Mouse (Mus musculus) testis, postnatal 10 days (tissue): ENCODE data around the gene Zfp62.

Experiments
- DNase-seq: peaks from one replicate; pipeline ENCODE4 v3.0.0; 2021; ENCODE audit warnings: low spot score

Gene Zfp62

DNA sequence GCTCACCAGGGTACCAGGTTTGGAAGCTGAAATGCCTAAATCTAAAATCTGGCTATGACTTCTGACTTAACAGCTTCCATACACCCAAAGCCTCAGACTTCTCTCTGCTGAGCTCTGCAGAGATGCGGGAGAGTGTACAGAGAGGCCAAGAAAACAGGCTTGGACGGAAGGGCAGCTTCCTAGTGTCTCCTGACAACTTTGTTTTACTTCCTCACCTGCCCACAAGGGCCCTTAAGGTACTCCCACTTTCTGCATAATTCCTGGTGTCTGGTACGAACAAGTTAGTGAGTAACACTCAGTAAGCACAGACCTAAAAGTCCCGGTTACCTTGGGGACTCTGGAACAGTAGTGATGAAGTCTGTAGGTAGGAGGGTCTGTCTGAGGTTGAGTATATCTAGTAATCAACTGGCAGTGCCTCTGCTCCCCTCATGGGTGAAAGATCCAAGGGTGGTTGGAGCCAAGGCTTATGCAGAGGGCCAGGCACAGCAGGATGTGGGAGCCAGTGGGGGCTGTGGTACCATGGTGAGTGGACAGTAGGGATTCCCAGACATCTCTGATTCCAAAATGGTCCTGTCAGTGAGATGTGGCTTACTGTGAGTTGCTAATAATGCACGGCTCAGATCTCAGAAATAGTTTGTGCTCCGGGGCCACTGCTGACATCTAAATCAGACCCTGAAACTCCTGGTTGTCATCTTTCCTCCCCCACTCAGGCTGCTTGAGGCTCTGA, 46.0 kb downstream of the Zfp62 start:
- no peak for DNase-seq

DNA sequence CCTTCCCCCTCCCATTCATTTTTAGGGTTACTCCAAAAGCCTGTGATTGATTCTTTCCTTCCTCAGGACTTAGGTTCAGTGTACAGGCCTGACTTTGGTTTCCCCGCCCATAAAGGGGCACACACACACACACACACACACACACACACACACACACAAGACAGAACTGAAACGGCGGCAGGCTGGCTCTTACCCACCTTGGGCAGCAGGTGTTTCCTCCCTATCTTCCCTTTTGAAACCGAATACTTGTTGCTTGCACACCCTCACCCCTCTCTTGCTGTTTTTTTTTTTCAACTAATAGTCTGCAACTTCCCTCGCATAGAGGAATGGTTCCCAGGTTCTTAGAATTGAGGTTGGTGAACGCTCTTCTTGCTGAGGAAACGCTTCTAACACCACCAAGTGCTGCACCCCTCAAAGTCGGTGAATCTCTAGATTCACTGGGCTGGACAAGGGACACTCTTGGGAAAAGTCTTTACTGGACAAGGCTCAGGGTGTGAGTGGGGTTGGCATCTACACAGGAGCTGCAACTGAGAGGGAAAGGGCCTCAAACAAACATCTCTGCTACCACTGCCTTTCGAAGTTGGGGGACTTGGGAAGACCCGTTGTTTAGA, 46.8 kb downstream of the Zfp62 start:
- DNase-seq: no peak

DNA sequence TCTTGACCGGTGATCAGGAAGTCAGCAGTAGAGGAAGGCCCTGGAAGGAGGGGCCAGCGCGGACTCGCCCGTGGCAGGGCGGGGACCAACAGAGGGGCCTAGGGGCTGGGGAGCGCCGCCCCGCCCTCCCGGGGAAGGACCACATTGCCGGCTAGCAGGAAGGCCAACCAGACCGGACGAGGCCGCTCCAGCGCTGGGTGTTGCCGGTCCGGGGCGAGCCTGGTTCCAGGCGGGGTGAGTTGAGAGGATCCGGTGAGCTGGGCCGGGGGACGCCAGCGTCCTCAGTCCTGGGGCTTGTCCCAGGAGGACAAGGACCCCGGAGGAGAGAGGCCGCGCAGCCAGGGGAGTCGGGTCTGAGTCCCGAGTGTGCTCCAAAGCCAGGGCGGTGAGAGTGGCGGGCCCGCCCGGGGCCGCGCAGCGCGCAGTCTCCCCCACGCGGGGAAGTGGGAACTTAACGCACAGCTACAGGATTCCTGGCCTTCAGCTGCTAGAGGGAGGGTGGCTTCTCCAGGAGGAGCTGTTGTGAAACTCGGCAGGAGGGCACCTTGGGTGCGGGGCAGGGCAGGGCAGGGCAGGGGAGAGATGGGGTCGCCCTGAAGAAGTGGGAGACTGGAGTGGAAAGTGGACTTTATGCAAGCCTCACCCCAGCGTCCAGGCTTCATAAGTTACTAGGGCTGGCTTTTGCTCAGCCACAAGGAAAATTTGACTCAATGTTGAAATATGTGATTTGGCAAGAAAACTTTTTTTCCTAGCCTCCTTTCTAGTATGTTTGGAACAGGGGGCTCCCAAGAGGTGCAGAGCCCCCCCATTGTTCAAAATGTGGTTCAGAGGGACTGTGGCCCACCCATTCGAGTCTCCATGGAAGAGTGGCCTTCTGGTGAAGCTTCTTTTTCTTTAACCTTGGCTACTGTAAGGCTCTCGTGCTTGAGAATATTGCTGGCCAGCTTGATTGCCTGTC, 47.6 kb downstream of the Zfp62 start:
- DNase-seq: peak; percentile 88

DNA sequence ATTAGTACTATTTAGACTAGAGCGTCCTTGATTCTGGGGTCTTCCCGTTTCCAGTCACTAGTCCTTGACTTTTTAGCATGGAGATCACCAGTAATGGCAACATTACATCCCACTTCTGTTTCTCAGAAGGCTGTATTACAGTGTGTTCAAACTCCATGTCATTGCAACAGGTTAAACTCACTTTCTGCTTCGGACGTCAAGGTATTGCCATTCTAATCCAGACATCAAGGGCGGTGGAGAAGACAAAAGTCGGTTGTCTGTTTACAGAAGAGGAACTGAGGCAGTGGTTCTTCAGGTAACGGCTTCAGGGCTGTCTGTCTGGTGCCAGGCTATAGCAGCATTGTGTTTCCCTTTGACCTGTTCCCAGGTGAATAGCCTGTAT, 48.3 kb downstream of the Zfp62 start:
- no peak for DNase-seq

DNA sequence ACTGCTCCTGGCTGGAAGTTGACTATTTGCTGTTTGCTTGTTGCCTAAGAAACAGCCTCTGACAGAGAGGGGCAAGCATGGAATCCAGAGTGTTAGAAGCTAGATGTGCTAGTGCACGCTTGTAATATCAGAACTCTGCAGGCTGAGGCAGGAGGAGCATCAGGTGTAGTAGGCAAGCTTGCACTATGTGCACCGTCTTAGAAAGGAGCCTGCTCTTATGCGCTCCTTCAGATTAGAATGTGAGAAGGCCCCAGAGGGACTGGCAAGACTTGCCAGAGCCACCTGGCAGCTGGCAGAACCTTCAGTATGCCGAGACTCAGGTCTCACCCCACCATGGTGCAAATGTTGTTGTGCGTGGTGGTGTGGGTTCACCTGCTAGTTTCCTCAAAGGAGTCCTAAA, 49.0 kb downstream of the Zfp62 start:
- no peak for DNase-seq

DNA sequence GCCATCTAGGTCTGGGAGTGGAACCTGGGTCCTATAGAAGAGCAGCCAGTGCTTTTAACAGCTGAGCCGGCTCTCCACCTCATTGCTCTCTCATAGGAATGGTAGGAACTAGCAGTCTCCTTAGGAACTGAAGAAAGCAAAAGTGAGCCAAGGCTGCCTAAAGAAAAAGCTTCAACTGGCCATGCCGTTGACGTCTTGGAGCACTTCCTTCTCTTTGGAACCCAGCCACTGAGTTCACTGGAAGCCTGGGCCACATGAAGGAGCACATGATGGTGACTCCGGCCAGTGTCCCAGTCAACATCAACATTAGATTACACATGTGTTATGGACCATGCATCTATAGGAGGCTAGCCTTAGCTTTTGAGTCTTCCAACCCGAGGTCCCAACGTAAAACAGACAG, 49.9 kb downstream of the Zfp62 start:
- DNase-seq: no peak

DNA sequence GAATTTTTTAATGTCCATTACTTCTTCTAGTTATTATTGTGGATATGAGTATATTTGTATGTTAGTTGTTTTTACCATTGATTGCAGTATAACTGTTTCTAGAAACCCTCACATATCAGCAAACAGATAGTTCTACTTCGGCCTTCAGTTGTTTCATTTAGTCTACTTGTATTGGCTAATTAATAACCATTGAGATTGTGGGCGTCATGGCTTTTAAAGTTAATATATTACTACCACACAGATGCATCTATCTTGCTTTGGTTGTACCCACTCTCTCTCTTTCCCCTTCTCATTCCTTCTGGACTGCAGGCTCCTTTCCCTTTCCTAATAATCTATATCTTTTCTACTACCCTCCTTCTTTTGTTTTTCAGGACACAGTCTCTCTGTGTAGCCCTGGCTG, 56.2 kb downstream of the Zfp62 start:
- no peak for DNase-seq

DNA sequence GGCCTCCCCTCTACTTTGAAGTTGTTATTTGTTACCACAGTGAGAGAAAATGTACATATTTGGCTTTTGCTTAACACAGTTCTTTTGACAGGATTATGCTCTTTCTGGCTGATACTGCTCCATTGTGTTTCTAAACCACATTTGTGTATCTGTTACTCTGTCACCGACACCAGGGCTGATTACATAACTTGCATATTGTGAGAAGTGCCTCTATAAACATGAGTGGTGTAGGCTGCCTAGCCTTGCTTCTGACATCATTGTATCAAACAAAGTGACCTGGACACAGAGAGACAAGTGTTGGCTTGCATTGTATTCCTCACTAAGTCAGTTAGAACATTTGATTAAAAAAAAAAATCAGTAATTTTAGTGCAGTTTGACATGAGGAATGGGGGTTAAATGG, 56.7 kb downstream of the Zfp62 start:
- no peak for DNase-seq

DNA sequence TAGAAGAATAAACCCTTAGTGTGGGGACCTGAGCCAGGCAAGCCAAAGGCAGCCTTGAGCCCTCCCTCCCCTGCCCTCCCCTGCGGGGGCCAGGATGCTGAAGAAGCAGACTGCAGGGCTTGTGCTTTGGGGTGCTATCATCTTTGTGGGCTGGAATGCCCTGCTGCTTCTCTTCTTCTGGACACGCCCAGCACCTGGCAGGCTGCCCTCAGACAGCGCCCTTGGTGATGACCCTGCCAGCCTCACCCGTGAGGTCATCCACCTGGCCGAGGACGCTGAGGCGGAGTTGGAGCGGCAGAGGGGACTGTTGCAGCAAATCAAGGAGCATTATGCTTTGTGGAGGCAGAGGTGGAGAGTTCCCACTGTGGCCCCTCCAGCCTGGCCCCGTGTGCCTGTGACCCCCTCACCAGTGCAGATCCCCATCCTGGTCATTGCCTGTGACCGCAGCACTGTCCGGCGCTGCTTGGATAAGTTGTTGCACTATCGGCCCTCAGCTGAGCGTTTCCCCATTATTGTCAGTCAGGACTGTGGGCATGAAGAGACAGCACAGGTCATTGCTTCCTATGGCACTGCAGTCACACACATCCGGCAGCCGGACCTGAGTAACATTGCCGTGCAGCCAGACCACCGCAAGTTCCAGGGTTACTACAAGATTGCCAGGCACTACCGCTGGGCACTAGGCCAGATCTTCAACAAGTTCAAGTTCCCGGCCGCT, 57.7 kb downstream of the Zfp62 start:
- DNase-seq: peak; percentile 80

DNA sequence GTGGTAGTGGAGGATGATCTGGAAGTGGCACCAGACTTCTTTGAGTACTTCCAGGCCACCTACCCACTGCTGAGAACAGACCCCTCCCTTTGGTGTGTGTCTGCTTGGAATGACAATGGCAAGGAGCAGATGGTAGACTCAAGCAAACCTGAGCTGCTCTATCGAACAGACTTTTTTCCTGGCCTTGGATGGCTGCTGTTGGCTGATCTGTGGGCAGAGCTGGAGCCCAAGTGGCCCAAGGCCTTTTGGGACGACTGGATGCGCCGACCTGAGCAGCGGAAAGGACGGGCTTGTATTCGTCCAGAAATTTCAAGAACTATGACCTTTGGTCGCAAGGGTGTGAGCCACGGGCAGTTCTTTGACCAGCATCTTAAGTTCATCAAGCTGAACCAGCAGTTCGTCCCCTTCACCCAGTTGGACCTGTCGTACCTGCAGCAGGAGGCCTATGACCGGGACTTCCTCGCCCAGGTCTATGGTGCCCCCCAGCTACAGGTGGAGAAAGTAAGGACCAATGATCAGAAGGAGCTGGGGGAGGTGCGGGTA, 58.3 kb downstream of the Zfp62 start:
- DNase-seq: no peak

DNA sequence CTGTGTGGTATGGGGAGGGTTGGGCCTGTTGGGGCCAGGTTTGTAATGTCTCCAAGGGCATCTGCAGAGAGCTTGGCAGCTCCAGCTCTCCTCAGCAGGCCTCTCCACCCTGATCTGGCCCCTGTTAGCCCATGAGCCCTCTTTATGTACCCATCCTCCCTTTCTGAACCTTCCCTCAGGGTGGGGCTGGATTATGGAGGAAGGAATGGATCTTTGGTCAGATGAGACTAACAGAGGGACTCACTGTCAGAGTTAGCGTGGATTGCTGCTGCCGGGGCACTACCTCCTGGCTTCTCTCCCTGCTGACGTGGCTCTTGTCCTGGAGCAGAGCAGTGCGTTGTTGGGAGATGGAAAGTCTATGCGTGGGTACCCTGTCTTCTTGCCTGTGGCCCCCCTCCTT, 59.2 kb downstream of the Zfp62 start:
- no peak for DNase-seq

DNA sequence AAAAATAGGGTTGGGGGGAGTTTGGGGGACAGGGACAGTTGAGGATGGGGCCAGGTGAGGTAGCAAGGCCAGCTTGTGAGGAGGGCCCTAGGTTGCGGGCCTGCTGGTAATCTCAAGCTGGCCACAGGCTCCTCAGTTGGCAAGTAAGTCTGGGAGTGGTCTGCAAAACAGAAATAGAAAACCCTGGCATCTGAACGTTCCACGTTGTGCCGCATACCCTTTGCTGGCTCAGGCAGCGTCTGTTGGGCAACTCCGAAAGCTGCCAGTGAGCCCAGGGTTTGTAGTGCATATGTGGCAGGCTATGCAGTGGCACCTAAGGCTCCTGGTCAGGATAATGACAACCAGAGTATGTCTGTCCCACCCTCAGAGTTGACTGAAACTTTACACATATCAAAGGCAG, 60.1 kb downstream of the Zfp62 start:
- no peak for DNase-seq

DNA sequence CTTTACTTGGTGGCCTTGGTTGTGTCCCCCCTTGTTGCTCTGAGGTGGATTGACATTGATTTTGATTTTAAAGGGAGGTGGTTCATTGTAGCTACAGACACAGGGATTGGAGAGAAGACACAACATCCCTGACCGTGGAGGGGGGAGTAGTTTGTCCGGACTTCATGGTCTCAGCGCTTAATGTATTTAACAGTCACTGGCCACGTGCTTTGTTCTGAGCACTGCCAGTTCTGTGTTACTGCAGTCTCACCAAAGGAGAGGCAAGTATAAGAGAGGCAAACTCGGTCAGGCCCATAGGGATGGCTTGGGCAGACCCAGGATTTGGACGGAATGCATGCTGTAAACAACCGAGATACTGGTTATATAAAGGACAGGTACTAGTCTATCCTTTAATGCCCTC, 61.0 kb downstream of the Zfp62 start:
- DNase-seq: no peak

DNA sequence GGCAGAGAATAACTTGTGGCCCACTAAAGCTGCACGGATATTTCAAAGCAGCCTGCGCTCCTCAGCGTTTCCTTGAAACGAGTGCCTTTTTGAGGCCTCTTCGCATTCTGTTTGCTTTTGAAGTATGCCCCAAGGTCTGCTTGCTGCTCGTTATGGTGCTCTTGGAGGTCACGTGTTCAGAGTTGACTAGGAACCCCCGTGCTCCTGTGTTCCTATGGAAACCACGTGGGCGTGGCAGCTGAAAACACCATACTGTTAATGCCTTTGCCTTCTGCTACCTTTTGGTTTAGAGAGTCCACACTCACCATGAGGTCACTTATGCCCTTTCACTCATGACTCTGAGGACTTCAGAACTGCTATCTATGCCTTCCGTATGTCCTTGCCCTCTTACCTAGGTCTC, 61.5 kb downstream of the Zfp62 start:
- DNase-seq: no peak

DNA sequence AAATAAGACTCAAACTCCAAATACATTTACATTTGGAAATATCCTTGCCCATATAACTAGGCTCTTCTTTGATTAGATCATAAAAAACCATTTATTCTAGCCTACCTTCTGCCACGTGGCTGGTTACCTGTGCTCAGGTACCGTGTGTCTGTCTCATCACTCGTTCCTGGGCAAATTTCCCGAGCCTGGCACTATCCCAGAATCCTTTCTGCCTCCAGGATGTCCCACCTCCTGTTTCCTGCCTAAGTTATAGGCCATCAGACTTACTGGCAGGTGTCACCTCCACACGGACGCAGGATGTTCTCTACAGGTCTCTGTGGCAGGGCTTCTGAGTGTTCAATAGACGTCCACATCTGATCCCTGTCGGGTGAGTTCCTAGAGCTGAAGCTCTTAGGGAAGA, 62.0 kb downstream of the Zfp62 start:
- no peak for DNase-seq

DNA sequence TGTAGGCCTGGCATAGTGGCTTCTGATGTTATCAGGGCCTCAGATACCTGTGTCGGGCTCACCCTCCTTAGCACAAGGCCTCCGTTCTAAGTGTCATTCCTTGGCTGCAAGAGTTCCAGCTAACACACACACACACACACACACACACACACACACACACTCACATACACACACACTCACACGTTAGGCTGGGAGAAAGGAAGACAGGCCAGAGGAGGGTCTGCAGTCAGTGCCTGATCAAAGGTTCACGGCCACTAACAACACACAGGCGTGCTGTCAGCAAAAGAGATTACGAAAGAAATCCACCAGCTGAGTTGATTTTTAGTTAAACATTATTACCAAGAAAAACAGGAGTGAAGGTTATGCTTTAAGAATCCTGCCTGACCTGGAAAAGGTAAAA, 63.6 kb downstream of the Zfp62 start:
- no peak for DNase-seq

DNA sequence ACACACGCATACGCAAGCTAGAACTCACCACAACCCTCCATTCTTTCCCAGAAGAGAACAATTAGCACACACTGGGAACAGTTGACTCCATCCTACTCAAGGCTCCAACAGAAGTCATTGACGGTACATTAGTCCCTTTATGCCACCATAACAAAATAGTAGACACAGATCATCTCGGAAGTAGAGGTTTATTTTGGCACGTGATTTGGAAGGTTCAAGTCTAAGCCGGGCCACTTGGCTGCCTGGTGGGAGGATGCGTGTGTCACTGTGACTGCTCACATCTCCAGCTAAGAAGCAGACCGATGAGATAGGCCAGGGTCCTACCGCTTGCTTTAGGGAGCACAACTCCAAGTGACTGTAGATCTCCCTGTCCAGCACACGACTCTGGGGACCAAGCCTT, 64.2 kb downstream of the Zfp62 start:
- no peak for DNase-seq

DNA sequence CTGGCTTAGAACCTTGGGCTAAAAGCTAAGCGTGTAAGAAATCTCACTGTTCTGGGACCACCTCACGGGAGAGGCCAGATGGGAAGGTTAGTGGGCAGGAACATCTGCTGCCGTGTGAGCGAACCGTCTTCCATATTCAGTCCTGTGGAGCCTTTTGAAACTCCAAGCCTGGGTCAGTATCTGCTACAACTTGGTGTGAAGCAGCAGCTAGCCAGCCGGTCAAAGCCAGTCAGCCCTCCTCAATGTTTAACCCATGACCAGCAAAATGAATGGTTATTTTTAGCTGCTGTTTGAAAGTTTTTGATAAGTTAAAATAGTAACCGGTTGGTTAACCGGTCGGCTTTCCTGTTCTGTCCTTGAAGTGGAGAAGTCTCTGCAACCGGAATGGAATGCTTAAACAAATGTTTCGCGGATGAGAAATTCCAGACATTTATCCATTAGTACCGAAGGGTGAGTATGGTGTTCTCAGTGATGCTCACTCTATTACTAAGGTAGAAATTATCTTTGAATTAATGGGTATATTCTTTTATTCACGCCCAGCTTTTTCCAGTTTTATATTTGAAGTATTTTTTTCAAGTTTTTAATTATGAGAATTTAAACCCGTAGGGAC, 65.0 kb downstream of the Zfp62 start:
- no peak for DNase-seq
